Mouse (Mus musculus) heart, postnatal 4 days (tissue): ENCODE results near the gene 4930579G24Rik. TPM values are rescaled to one million over a fixed set of nuclear protein-coding genes. Genes with fewer than 3 reads are reported as not detected.

ENCODE experiments used
- DNase-seq: peaks from one replicate; pipeline ENCODE4 v3.0.0; 2021
- total RNA-seq, 2 experiments: library from RNA; stranded (reverse); gene quantifications; 2 replicates each; pipeline ENCODE4 v1.2.3; 2021

Gene 4930579G24Rik
- total RNA-seq = 10 to 100 TPM; 11.9 to 14.9 TPM

DNA sequence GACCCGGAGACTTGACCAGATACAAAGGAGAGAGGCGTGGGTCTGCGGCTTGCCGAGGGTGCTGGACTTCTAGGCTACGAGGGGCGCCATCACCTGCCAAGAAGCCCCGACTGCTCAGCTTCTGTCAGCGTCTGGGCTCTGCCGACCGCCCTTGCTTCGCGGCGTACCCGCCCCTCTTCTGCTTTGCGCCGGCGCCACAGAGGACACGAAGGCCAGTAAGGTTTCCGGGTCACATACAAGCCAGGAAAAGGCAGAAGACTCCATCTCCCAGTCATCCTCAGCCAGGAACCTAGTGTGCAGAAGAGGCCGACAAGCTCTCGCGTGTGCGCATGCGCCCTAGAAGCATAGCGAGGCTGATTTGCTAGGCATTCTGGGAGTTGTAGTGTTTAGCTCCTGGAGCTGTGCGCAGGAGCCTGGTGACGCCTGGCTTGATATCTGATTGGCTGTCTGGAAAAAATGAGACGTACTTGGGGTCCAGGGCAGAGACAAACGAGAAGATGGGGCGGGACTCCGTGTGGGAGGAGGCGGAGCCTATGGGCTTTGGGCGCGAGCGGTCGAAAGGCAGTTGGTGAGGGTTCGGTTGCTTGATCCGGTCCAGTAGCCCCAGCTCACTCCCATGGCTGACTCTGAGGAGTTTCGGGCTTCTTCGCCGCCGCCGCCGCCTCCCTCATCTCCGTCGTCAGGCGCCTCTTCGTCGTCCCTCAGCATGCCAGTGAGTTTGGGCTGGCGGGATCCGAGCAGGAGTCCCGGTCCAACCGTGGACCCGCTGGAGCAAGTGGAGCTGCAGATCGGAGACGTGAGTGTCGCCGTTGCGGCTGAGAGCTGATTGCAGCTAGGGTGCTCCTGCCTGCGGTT is at the start of gene 4930579G24Rik:
Gene 4930579G24Rik, plus strand, starts transcription at position 519 of the 855 bp plus-strand sequence.
- peak; percentile 94 for DNase-seq

- no peak for DNase-seq
These were observed 48.8 kb upstream of the 4930579G24Rik start for GRCm38 (mm10) chr3:79579891-79580575.

DNA sequence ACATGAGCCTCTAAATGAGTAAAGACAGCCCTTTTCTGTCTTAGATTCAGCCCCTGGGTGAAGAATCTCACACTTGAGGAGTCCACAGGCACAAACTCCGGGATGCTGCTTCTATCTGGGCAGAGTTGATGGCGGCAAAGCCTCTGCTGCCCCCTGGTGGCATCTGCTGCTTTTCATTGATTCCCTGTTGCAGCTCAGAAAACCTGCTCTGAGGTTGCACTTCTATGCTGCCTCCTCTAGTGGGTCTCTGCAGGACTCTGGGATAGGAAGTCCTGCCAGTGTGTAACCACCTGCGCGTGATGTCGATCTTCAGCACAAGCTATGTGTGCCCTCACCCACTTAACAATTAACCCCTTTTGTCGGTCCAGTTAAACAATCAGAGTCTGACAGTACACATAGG is 42.1 kb upstream of the 4930579G24Rik start:
- DNase-seq = peak; percentile 94

GRCm38 (mm10) chr3:79589671-79590070 is 39.2 kb upstream of the 4930579G24Rik start:
- no peak for DNase-seq

DNA sequence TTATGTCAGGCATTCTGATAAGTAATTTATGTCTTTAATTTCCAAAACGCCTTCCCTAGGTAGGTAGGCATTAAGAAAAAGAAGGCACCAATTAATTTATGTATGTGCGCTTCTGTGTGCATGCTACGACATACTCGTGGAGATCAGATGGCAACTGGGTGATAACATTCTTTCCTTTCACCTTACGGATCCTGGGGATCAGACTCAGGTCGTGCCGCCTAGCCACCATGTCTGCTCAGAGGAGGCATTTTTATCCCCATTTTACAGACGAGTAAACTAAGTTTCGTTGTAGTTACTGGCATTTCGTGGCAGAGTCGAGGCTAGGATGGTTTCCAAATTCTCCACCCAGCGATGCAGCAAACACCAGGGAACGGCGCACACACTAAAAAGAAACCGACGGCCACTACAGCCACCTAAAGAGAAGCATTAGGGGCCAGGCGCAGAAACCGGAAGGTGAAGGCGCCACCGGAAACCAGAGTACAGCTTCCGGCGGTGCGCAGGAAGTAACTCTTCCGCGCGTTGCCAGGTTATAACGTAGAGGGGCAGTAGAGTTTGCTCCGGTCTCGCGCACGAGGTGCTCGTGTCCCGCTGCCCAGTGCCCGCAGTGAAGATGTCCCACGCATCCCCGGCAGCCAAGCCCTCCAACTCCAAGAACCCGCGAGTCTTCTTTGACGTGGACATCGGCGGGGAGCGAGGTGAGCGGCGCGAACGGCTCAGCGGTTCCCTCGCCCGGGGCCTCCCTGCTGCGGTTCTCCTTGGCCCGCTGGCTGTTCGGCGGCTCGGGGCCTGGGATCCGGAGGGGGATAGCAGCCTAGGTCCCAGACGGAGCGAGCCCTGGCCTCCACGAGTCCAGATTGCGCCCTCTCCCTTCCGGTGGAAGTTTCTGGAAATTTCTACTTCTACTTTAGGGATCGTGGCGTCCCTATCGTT is 37.8 kb upstream of the 4930579G24Rik start, which contains the start of gene Ppid:
Gene Ppid, plus strand, starts transcription at position 480 of the 930 bp plus-strand sequence.
- peak; percentile 80 for DNase-seq

DNA sequence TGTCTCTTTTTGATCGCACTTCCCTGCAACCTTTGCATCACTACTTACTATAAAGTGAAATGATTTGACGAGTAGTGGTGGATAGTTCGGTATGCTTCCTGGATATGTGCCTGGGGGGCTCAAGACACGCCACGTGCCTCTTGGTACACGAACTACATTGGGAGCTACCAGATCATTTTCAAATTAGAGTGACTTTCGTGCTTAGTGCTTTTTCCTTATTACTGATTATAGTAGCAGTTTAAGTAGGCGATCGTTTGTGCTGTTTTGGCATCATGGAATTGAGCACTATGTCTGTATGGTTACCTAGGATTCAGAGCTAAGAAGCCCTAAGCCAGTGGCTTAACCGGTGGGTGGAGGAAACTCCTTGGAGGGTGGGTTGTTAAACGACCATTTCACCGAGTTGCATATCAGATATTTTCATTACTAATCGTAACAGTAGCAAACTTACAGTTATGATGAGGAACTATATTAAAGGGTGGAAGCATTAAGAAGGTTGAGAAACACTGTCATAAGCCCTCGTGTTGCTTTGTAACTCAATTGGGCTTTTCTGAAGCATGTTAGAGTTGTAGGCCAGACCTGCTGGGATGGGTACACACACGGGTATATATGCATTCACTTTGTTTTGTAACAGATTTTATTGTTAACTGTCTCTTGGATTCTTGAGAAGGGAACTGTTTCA is 36.9 kb upstream of the 4930579G24Rik start:
- no peak for DNase-seq

- peak; percentile 21 for DNase-seq
These were observed 33.4 kb upstream of the 4930579G24Rik start for GRCm38 (mm10) chr3:79595468-79595867.

DNA sequence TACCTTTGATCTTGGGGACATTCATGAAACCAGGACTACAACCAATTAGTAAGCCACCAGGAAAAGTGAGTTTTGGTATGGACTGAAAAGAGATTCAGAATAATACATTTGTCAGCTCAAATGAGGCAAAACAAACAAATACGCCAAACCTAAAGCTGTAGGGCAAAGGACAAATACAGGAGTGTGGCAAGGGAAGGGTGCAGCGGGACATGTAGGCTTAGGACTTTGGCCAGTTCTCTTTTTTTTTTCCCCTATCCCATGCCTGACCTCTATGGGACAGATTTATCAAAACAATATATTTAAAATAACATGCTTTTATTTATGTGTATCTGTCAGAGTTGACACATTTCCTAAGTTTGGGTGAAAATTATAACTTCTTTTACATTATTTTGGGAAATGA is 19.0 kb upstream of the 4930579G24Rik start:
- no peak for DNase-seq

DNA sequence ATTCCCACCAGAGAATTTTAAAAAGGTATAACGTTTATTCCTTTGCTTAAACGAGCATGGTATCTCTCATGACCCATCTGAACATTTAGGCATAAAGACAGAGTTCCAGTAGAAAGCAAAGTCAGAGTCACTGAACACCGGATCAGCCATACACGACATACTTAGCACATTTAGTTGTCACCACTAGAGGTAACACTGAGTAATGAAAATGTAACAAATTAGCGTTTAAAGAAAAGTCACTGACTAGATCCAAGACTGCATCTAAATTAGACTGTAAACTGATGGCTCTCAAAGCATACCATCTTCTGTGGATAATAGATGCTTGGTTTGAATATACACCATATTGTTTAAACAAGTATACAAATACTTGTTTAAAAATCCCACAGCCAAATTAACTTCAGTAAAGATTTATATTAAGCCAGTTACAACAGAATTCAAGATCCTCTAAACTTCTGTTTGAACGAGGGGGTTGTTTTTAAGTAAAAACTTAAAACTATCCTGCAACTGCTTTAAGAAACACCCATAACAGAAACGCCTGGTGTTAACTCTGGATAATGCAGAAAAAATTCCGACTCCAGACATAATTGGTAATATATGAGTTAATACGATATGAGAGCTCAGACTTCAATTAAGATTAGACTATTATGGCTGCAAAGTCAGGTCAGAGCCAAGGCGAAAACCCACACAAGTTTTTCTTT is 1.2 kb upstream of the 4930579G24Rik start:
- no peak for DNase-seq

- DNase-seq = no peak
These were observed 708 bp upstream of the 4930579G24Rik start for GRCm38 (mm10) chr3:79628182-79628560.

- DNase-seq = peak; percentile 84
These were observed 494 bp downstream of the 4930579G24Rik start, which contains the start of gene Etfdh for GRCm38 (mm10) chr3:79629416-79629730. TSS of gene Etfdh (minus strand) at chr3:79629500.

DNA sequence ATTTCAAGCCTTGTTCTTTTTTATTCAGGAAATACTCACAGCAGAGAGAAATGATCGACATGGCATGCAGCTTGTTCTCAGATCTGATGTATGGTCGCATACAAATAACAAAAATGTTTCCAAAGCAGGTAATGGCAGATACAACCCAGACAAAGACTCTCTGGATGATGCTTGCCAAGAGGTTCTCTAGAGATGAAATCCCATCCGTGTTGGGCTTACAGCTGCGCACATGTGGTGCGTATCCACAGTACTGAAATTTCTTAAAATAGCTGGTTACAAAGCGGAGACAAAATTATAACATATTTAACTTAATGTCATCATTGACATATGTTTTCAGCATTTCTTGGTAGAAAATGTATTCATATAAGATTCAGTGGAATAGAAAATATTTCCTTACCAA is 23.2 kb downstream of the 4930579G24Rik start:
- DNase-seq = no peak

DNA sequence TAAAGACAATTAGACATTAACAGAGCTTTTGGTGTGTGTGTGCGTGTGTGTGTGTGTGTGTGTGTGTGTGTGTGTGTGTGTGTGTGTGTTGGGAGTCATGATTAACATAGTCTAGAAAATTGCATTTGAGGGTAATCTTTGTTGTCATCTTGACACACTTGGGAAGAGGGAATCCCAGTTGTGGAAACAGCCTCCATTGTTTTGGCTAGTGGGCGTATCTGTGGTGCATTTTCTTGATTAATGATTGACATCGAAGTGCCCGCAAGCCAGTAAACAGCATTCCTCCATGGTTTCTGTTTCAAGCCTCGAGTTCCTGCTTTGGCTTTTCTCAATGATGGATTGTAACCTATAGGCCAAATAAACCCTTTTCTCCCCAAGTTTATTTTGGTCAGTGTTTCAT is 27.8 kb downstream of the 4930579G24Rik start:
- DNase-seq = no peak

- peak; percentile 56 for DNase-seq
These were observed 36.0 kb downstream of the 4930579G24Rik start for GRCm38 (mm10) chr3:79664787-79665408.

GRCm38 (mm10) chr3:79670556-79670955 is 41.7 kb downstream of the 4930579G24Rik start:
- DNase-seq = no peak

DNA sequence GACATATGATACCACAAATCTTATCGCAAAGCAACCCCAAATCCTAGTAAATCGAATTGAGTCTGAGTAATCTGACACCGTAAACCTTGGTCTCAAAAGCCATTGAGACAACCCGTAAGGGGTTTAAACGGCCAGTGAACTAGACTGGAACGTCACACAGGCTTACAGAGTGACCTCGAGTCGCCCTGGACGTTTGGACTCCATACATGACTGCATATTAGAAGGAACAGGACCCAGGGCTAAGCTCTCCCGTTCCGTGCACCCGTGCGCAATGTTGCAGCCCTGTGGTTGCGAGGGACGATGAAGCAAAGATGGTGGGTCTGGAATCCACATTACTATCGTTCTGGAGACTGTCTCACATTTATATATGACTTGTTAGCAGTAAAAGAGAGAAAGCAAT is 43.3 kb downstream of the 4930579G24Rik start:
- no peak for DNase-seq

DNA sequence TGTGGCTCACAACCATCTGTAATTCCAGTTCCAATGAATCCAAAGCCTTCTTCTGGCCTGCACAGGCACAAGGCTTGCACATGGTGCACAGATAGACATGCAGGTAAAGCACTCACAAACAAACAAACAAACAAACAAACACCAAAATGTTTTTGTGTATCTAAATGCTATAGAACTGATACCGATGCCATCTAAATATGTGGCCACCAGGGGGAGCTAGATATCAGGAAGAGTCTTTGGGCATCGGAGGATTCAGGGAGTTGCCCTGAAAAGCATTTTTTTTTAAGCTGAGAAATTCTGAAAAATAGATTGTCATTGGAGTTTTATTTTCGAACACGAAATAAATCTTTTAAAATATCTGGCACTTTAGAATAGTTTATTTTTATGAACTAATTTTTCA is 44.2 kb downstream of the 4930579G24Rik start:
- peak; percentile 76 for DNase-seq

- DNase-seq = no peak
These were observed 45.8 kb downstream of the 4930579G24Rik start for GRCm38 (mm10) chr3:79674641-79675040.

DNA sequence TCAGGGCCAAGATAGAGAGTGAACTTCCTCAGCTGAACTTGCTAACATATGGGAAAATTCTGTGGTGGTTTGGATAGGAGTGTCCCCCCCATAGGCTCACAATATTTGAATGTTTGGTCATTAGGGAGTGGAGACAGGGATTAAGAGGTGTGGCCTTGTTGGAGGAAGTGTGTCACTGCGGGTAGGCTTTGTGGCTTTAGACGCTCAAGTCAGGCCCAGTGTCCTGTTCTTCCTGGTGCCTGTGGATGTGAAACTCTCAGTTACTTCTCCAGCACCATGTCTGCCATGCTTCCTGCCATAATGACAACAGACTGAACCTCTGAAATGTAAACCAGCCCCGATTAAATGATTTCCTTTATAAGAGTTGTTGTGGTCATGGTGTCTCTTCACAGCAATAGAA is 47.5 kb downstream of the 4930579G24Rik start:
- DNase-seq = no peak
